22 mouse cellular contexts compared by ENCODE assay signal in the genomic region with DNA sequence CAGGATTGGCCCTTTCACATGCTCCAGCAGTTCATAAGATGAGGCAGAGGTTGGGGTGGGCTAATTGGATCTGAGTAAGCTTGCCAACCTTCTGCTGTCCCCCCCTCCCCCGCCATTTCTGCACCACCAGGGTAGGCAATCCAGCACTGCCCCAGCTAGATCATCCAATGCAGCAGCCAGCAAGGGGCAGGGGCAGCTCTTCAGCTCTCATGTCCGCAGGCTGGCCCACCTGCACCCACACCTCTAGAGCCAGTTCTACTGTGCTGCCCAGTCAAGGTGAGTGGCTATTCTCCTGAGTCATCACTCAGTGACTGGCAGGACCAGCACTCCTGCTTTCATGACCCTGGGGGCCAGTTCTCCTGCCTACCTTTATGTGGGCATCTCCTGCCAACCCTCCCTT. TPM values are rescaled to one million over a fixed set of nuclear protein-coding genes. Genes with fewer than 3 reads are reported as not detected.
DNase-seq lines count a peak whose midpoint lies in the region; ATAC-seq lines count a peak whose summit lies in the region.
"Had no signal": no experiment of that assay in that cellular context is flagged by ENCODE, and none has a peak within 500 bp of the region (broad histone marks: within the 10 kb centered on the region; RNA-seq: fewer than 3 reads in every experiment).

No protein-coding gene starts in this region.

- H3K9ac ChIP-seq in embryonic facial prominence, embryonic 11.5 days (replicated peaks; ENCODE audit: low read length) = no peak overlapping the region
- H3K9ac ChIP-seq in hindbrain, embryonic 13.5 days = no peak overlapping the region
- H3K9ac ChIP-seq in hindbrain, embryonic 14.5 days = no peak overlapping the region
- no peak overlapping the region for H3K9ac ChIP-seq in lung, embryonic 16.5 days (ENCODE audit: low read length)
- no peak overlapping the region for H3K9ac ChIP-seq in midbrain, embryonic 14.5 days (replicated peaks; ENCODE audit: low read length)
- no peak overlapping the region for H3K9ac ChIP-seq in midbrain, embryonic 11.5 days (ENCODE audit: low read length)
- H3K9ac ChIP-seq: forebrain, postnatal 0 days; heart, embryonic 12.5 days had no signal

- H3K9me3 ChIP-seq in embryonic facial prominence, embryonic 11.5 days (replicated peaks; ENCODE audit: control insufficient read depth, low read length) = no peaks in the 10 kb centered on the region
- no peaks in the 10 kb centered on the region for H3K9me3 ChIP-seq in embryonic facial prominence, embryonic 10.5 days
- no peaks in the 10 kb centered on the region for H3K9me3 ChIP-seq in hindbrain, embryonic 13.5 days
- no peaks in the 10 kb centered on the region for H3K9me3 ChIP-seq in hindbrain, embryonic 14.5 days (ENCODE audit: control insufficient read depth, low read length)
- no peaks in the 10 kb centered on the region for H3K9me3 ChIP-seq in lung, embryonic 16.5 days (ENCODE audit: control insufficient read depth, low read length)
- no peaks in the 10 kb centered on the region for H3K9me3 ChIP-seq in midbrain, embryonic 14.5 days (ENCODE audit: control insufficient read depth, low read length)
- H3K9me3 ChIP-seq in midbrain, embryonic 11.5 days (ENCODE audit: control insufficient read depth, low read length) = no peaks in the 10 kb centered on the region
- H3K9me3 ChIP-seq: heart, embryonic 12.5 days had no signal

- no peaks in the 10 kb centered on the region for H3K36me3 ChIP-seq in embryonic facial prominence, embryonic 11.5 days (replicated peaks; ENCODE audit: control insufficient read depth, insufficient read depth, low read depth, low read length)
- no peaks in the 10 kb centered on the region for H3K36me3 ChIP-seq in embryonic facial prominence, embryonic 10.5 days (replicated peaks)
- no peaks in the 10 kb centered on the region for H3K36me3 ChIP-seq in hindbrain, embryonic 13.5 days
- no peaks in the 10 kb centered on the region for H3K36me3 ChIP-seq in hindbrain, embryonic 14.5 days (replicated peaks; ENCODE audit: control insufficient read depth, insufficient read depth)
- H3K36me3 ChIP-seq in lung, embryonic 16.5 days (ENCODE audit: control insufficient read depth, insufficient read depth, low read length) = no peaks in the 10 kb centered on the region
- H3K36me3 ChIP-seq in midbrain, embryonic 14.5 days (ENCODE audit: control insufficient read depth, insufficient read depth, low read length) = no peaks in the 10 kb centered on the region
- H3K36me3 ChIP-seq in midbrain, embryonic 11.5 days (ENCODE audit: control insufficient read depth, insufficient read depth, low read length) = no peaks in the 10 kb centered on the region
- H3K36me3 ChIP-seq: G1E; heart, embryonic 12.5 days had no signal

- WGBS in embryonic facial prominence, embryonic 11.5 days = 85% methylated on average over 2 of the region's 2 CpGs
- 83% methylated on average over 2 of the region's 2 CpGs for WGBS in embryonic facial prominence, embryonic 10.5 days
- 94% methylated on average over 2 of the region's 2 CpGs for WGBS in hindbrain, embryonic 13.5 days
- 82% methylated on average over 2 of the region's 2 CpGs for WGBS in hindbrain, embryonic 14.5 days
- WGBS in lung, embryonic 16.5 days = 72% methylated on average over 2 of the region's 2 CpGs
- 86% methylated on average over 2 of the region's 2 CpGs for WGBS in midbrain, embryonic 14.5 days
- 89% methylated on average over 2 of the region's 2 CpGs for WGBS in midbrain, embryonic 11.5 days

- H3K27me3 ChIP-seq in embryonic facial prominence, embryonic 11.5 days (ENCODE audit: control insufficient read depth, insufficient read depth, low read length) = no peaks in the 10 kb centered on the region
- H3K27me3 ChIP-seq in embryonic facial prominence, embryonic 10.5 days (replicated peaks; ENCODE audit: low read depth, poor library complexity, severe bottlenecking) = no peaks in the 10 kb centered on the region
- H3K27me3 ChIP-seq in hindbrain, embryonic 13.5 days = no peaks in the 10 kb centered on the region
- H3K27me3 ChIP-seq in hindbrain, embryonic 14.5 days (ENCODE audit: control insufficient read depth, insufficient read depth, low read length) = no peaks in the 10 kb centered on the region
- H3K27me3 ChIP-seq in lung, embryonic 16.5 days (ENCODE audit: control insufficient read depth, insufficient read depth, low read depth, low read length) = no peaks in the 10 kb centered on the region
- no peaks in the 10 kb centered on the region for H3K27me3 ChIP-seq in midbrain, embryonic 14.5 days (ENCODE audit: control insufficient read depth, insufficient read depth, low read length)
- H3K27me3 ChIP-seq in midbrain, embryonic 11.5 days (ENCODE audit: control insufficient read depth, insufficient read depth, low read length) = no peaks in the 10 kb centered on the region
- H3K27me3 ChIP-seq: heart, embryonic 12.5 days had no signal

- H3K4me3 ChIP-seq in embryonic facial prominence, embryonic 11.5 days (ENCODE audit: low read depth, low read length) = no peak overlapping the region
- H3K4me3 ChIP-seq in embryonic facial prominence, embryonic 10.5 days = no peak overlapping the region
- no peak overlapping the region for H3K4me3 ChIP-seq in hindbrain, embryonic 13.5 days
- H3K4me3 ChIP-seq in hindbrain, embryonic 14.5 days (replicated peaks; ENCODE audit: low read length) = no peak overlapping the region
- H3K4me3 ChIP-seq in lung, embryonic 16.5 days (ENCODE audit: low read length) = no peak overlapping the region
- H3K4me3 ChIP-seq in midbrain, embryonic 14.5 days (replicated peaks; ENCODE audit: low read depth, low read length) = no peak overlapping the region
- H3K4me3 ChIP-seq in midbrain, embryonic 11.5 days (ENCODE audit: low read depth, low read length) = no peak overlapping the region
- H3K4me3 ChIP-seq: heart, adult 2 months; heart, embryonic 12.5 days had no signal

- H3K4me2 ChIP-seq in embryonic facial prominence, embryonic 11.5 days (ENCODE audit: low read depth, low read length) = no peak overlapping the region
- no peak overlapping the region for H3K4me2 ChIP-seq in hindbrain, embryonic 13.5 days
- H3K4me2 ChIP-seq in hindbrain, embryonic 14.5 days (replicated peaks) = no peak overlapping the region
- no peak overlapping the region for H3K4me2 ChIP-seq in lung, embryonic 16.5 days (ENCODE audit: low read depth, low read length)
- no peak overlapping the region for H3K4me2 ChIP-seq in midbrain, embryonic 14.5 days (ENCODE audit: low read length)
- no peak overlapping the region for H3K4me2 ChIP-seq in midbrain, embryonic 11.5 days
- H3K4me2 ChIP-seq: heart, embryonic 12.5 days had no signal

- no peaks in the 10 kb centered on the region for H3K4me1 ChIP-seq in embryonic facial prominence, embryonic 11.5 days (ENCODE audit: control insufficient read depth, insufficient read depth, low read length)
- H3K4me1 ChIP-seq in embryonic facial prominence, embryonic 10.5 days = peaks cover 3% of the 10 kb centered on the region; the same call in 1 of the 2 replicates
- H3K4me1 ChIP-seq in hindbrain, embryonic 13.5 days (replicated peaks) = no peaks in the 10 kb centered on the region
- H3K4me1 ChIP-seq in hindbrain, embryonic 14.5 days (replicated peaks; ENCODE audit: control insufficient read depth, insufficient read depth, low read length) = no peaks in the 10 kb centered on the region
- H3K4me1 ChIP-seq in lung, embryonic 16.5 days (replicated peaks; ENCODE audit: control insufficient read depth, insufficient read depth, low read length) = no peaks in the 10 kb centered on the region
- no peaks in the 10 kb centered on the region for H3K4me1 ChIP-seq in midbrain, embryonic 14.5 days (ENCODE audit: control insufficient read depth, insufficient read depth, low read length)
- no peaks in the 10 kb centered on the region for H3K4me1 ChIP-seq in midbrain, embryonic 11.5 days (ENCODE audit: control insufficient read depth, insufficient read depth, low read length)
- H3K4me1 ChIP-seq: heart, embryonic 12.5 days had no signal

- ATAC-seq in embryonic facial prominence, embryonic 11.5 days (replicated peaks; ENCODE audit: insufficient number of reproducible peaks, low FRiP score, low TSS enrichment, low read depth) = 0 out of 2 replicates have a peak, but pooled peaks have one; percentile 23
- peak; percentile 57; the same call in 1 of the 2 replicates for ATAC-seq in hindbrain, embryonic 13.5 days (ENCODE audit: low FRiP score)
- ATAC-seq in hindbrain, embryonic 14.5 days (ENCODE audit: low FRiP score) = no peak
- 0 out of 2 replicates have a peak, but pooled peaks have one; percentile 17 for ATAC-seq in lung, embryonic 16.5 days (ENCODE audit: low read depth)
- peak; percentile 58 for ATAC-seq in midbrain, embryonic 14.5 days (ENCODE audit: low FRiP score, low TSS enrichment)
- no peak for ATAC-seq in midbrain, embryonic 11.5 days (ENCODE audit: low FRiP score)
- ATAC-seq: CD4-positive, CD25-positive, alpha-beta regulatory T cell, adult 4 months; forebrain, postnatal 0 days; hindbrain, postnatal 0 days had no signal

- no peak overlapping the region for H3K27ac ChIP-seq in embryonic facial prominence, embryonic 11.5 days (replicated peaks; ENCODE audit: low read depth, low read length)
- H3K27ac ChIP-seq in embryonic facial prominence, embryonic 10.5 days (replicated peaks) = no peak overlapping the region
- no peak overlapping the region for H3K27ac ChIP-seq in hindbrain, embryonic 13.5 days
- H3K27ac ChIP-seq in hindbrain, embryonic 14.5 days = no peak overlapping the region
- H3K27ac ChIP-seq in lung, embryonic 16.5 days (ENCODE audit: low read length) = no peak overlapping the region
- H3K27ac ChIP-seq in midbrain, embryonic 14.5 days (replicated peaks; ENCODE audit: low read depth, low read length) = no peak overlapping the region
- H3K27ac ChIP-seq in midbrain, embryonic 11.5 days (ENCODE audit: low read depth, low read length) = no peak overlapping the region
- H3K27ac ChIP-seq: heart, adult 2 months; hindbrain, postnatal 0 days had no signal

- DNase-seq in embryonic facial prominence, embryonic 11.5 days (ENCODE audit: low spot score) = no peak
- no peak for DNase-seq in embryonic facial prominence, embryonic 10.5 days (ENCODE audit: low spot score)
- DNase-seq in hindbrain, embryonic 14.5 days (ENCODE audit: low spot score) = no peak
- no peak for DNase-seq in lung, postnatal 25 days (ENCODE audit: low spot score)
- DNase-seq in midbrain, embryonic 14.5 days = no peak
- no peak for DNase-seq in midbrain, embryonic 11.5 days (ENCODE audit: low spot score, missing footprints)
- DNase-seq: adrenal gland, adult 8-10 months; adrenal gland, postnatal 36 days; B cell, adult 2 months; cerebellum, adult 11 months; cerebellum, adult 8-10 months; embryo, embryonic 11 days; forebrain, postnatal 0 days; gastrocnemius, postnatal 14 days; heart, adult 2 months; heart, postnatal 36 days had no signal

RNA-seq across cellular contexts. Expression of gene Ccnl1, which starts 42.4 kb away (rescaled TPM):
- polyA plus RNA-seq in embryonic facial prominence, embryonic 11.5 days (2014; fragmentation: Nextera tagmentation; extraction: Ambion mirVana) = 116 and 125 TPM in 2 replicates
- 102 and 104 TPM in 2 replicates for polyA plus RNA-seq in embryonic facial prominence, embryonic 10.5 days (2016; fragmentation: Nextera tagmentation; extraction: Ambion mirVana)
- polyA plus RNA-seq in hindbrain, embryonic 13.5 days (2015; fragmentation: Nextera tagmentation; extraction: Ambion mirVana) = 80.1 and 80.9 TPM in 2 replicates
- 73.5 and 77.1 TPM in 2 replicates for polyA plus RNA-seq in hindbrain, embryonic 14.5 days (2014; fragmentation: Nextera tagmentation; extraction: Ambion mirVana)
- polyA plus RNA-seq in lung, embryonic 16.5 days (2015; fragmentation: Nextera tagmentation; extraction: Ambion mirVana) = 105 and 114 TPM in 2 replicates
- polyA plus RNA-seq in midbrain, embryonic 14.5 days (2014; fragmentation: Nextera tagmentation; extraction: Ambion mirVana) = 78.1 and 99.0 TPM in 2 replicates
- 119 and 131 TPM in 2 replicates for polyA plus RNA-seq in midbrain, embryonic 11.5 days (2014; fragmentation: Nextera tagmentation; extraction: Ambion mirVana)

Comparison
In these comparisons a context has a peak if more than half of its experiments do, and no peak if none do; other contexts are left out.
1. ATAC-seq: peak in embryonic facial prominence, embryonic 11.5 days (single experiment), hindbrain, embryonic 13.5 days (single experiment), lung, embryonic 16.5 days (single experiment) and midbrain, embryonic 14.5 days (single experiment); none in hindbrain, embryonic 14.5 days (single experiment) and midbrain, embryonic 11.5 days (single experiment).